Mouse (Mus musculus): ENCODE results near the gene Zfp14. TPM values are rescaled to one million over a fixed set of nuclear protein-coding genes. Genes with fewer than 3 reads are reported as not detected.

The Zfp14 gene
- polyA plus RNA-seq, 1 experiment from 2014 or later = 4.1 TPM

DNA sequence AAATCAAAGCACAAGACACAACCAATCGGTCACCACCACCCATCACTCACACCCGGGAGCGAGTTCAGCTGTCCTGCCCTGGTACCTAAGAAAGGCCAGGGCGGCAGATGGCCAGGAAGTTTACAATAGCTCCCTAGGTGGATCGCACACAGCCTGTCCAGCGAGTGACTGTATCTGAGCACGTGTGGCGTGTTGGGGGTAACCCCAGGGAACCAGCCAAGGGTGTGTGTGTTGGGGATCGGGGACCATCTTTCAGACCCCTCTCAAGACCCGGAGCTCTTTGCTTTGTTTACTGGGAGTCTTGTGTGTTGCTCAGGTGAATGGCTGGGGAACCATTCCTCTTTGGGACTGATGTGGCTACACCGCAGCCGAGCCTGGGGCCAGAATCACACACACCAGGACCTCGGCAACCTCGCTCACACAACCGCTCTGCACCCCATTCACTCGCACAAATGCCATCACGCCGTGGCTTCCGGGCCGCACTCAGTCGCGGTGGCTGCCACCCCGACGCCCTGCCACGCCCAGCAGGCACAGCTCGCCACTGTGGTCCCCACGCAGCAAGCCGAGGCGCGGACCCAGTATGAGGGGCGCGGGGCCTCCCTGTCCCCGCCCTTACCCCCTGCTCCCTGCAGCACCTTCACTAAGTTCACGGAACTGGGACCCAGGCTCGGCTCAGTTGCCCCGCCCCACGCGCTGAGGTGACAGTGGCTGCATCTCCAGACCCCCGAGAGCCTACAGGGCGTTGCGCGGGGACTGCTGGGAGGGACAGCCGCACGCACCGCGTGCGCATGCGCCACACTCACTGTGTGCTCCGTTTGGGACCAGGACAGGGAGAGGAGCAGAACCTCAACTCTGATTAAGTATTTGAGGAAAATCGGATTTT lies 21.2 kb upstream of the Zfp14 start, which contains the start of gene Zfp82:
TSS of gene Zfp82 (minus strand) at position 755 of the 883 bp plus-strand sequence.
- WGBS = under 1% methylated on average over 50 of the region's 50 CpGs
- H3K27me3 ChIP-seq (ENCODE audit: low read depth, poor library complexity, severe bottlenecking) = no peaks in the 10 kb centered on the region
- peaks cover 15% of the 10 kb centered on the region for H3K4me1 ChIP-seq
- peak; percentile 85 for DNase-seq (ENCODE audit: low spot score)
- H3K36me3 ChIP-seq = peaks cover 41% of the 10 kb centered on the region
- no peaks in the 10 kb centered on the region for H3K9me3 ChIP-seq (replicated peaks)
- H3K4me3 ChIP-seq = peak within 1 kb of the TSS; percentile 94
- peak within 1 kb of the TSS; percentile 91 for H3K27ac ChIP-seq (replicated peaks)

DNA sequence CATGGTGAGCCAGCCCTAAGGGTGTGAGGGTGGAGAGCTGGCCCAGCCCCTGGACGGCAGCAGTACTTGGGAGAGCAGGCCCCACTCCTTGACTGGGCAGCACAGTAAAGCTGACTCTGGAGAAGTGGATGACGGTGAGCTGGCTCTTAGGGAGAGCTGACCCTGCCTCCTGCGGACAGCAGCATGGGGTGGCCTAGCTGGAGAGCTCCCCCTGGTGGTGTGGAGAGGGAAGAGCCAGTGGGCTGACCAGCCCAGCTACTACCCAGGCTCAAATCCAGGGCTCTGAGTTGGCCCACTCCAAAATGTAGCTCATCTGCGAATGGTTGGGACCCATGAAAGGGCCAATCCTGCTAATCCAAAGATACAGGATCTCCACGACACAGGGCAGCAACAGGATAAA lies 13.4 kb upstream of the Zfp14 start:
- WGBS = 85% methylated on average over 5 of the region's 5 CpGs
- Histone ChIP-seq H3K4me1 (no peaks in the 10 kb centered on the region), H3K9me3 (replicated peaks) (no peaks in the 10 kb centered on the region), H3K36me3 (peaks cover 79% of the 10 kb centered on the region), H3K27me3 (ENCODE audit: low read depth, poor library complexity, severe bottlenecking) (no peaks in the 10 kb centered on the region), H3K4me3 (no peak overlapping the region), H3K27ac (replicated peaks) (no peak overlapping the region)
- no peak for DNase-seq (ENCODE audit: low spot score)

DNA sequence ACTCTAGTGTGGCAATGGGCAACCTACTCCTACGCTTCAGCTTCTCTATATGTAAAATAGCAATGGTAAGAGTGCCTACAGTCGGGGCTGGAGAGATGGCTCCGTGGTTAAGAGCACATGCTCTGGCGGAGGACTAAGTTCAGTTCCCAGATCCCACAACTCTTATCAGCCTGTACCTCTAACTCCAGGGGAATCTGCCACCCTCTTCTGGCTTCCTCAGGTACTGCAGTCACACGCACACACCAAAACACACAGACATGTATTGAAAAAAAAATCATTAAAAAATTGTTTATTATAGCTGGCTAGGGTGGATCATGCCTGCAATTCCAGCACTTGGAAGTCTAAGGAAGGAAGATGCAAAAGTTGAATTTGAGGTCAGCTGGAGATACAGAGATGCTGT lies 11.3 kb upstream of the Zfp14 start:
- no peaks in the 10 kb centered on the region for H3K4me1 ChIP-seq
- no peaks in the 10 kb centered on the region for H3K9me3 ChIP-seq (replicated peaks)
- H3K36me3 ChIP-seq = peaks cover 86% of the 10 kb centered on the region
- H3K27ac ChIP-seq (replicated peaks) = no peak overlapping the region
- H3K27me3 ChIP-seq (ENCODE audit: low read depth, poor library complexity, severe bottlenecking) = no peaks in the 10 kb centered on the region
- WGBS = 90% methylated on average over 5 of the region's 5 CpGs
- DNase-seq (ENCODE audit: low spot score) = peak; percentile 27
- H3K4me3 ChIP-seq = no peak overlapping the region

- 82% methylated on average over 6 of the region's 6 CpGs for WGBS
- Histone ChIP-seq H3K9me3 (replicated peaks) (no peaks in the 10 kb centered on the region), H3K4me1 (no peaks in the 10 kb centered on the region), H3K36me3 (peaks cover 91% of the 10 kb centered on the region), H3K27me3 (ENCODE audit: low read depth, poor library complexity, severe bottlenecking) (no peaks in the 10 kb centered on the region), H3K27ac (replicated peaks) (no peak overlapping the region), H3K4me3 (no peak overlapping the region)
- DNase-seq (ENCODE audit: low spot score) = no peak
Observed at GRCm38 (mm10) chr7:30060341-30060740, 9.2 kb upstream of the Zfp14 start.

- Histone ChIP-seq H3K9me3 (replicated peaks) (no peaks in the 10 kb centered on the region), H3K27ac (replicated peaks) (no peak overlapping the region), H3K4me3 (no peak overlapping the region), H3K27me3 (ENCODE audit: low read depth, poor library complexity, severe bottlenecking) (no peaks in the 10 kb centered on the region), H3K36me3 (peaks cover 35% of the 10 kb centered on the region), H3K4me1 (peaks cover 18% of the 10 kb centered on the region)
- 17% methylated on average over 3 of the region's 3 CpGs for WGBS
- DNase-seq (ENCODE audit: low spot score) = no peak
Observed at GRCm38 (mm10) chr7:30053591-30053990, 2.4 kb upstream of the Zfp14 start.

DNA sequence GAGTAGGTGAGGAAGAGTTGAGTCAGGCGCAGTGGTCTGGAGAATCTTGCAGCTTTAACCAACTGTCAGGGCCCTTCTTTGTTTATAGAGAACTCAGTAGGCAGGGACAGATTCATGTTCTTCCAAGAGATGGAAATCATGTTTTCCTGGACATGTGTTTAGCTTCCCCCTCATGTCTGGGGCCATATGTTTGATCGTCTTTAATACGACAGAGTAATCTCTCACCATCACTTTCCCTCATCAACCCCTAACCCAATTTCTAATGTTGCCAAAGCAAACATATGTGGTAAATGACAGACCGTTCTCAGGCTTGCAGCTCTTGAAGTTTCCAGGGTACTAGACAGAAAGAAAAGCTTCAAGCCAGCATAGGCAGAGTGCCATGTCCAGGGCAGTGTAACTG lies 3.1 kb downstream of the Zfp14 start:
- 94% methylated on average over 4 of the region's 4 CpGs for whole genome bisulfite sequencing
- DNase-seq (ENCODE audit: low spot score) = no peak
- Histone ChIP-seq H3K4me3 (no peak overlapping the region), H3K4me1 (peaks cover 13% of the 10 kb centered on the region), H3K9me3 (replicated peaks) (no peaks in the 10 kb centered on the region), H3K27ac (replicated peaks) (no peak overlapping the region), H3K36me3 (peaks cover 3% of the 10 kb centered on the region; the same call in 1 of the 2 replicates), H3K27me3 (ENCODE audit: low read depth, poor library complexity, severe bottlenecking) (no peaks in the 10 kb centered on the region)

- Histone ChIP-seq H3K27ac (replicated peaks) (no peak overlapping the region), H3K4me3 (no peak overlapping the region), H3K4me1 (no peaks in the 10 kb centered on the region), H3K36me3 (peaks cover 8% of the 10 kb centered on the region), H3K9me3 (replicated peaks) (no peaks in the 10 kb centered on the region), H3K27me3 (ENCODE audit: low read depth, poor library complexity, severe bottlenecking) (no peaks in the 10 kb centered on the region)
- 72% methylated on average over 9 of the region's 9 CpGs for WGBS
- DNase-seq (ENCODE audit: low spot score) = no peak
Observed at GRCm38 (mm10) chr7:30044354-30044753, 6.8 kb downstream of the Zfp14 start.

- Histone ChIP-seq H3K36me3 (peaks cover 20% of the 10 kb centered on the region), H3K4me3 (no peak overlapping the region), H3K27me3 (ENCODE audit: low read depth, poor library complexity, severe bottlenecking) (no peaks in the 10 kb centered on the region), H3K4me1 (peaks cover 5% of the 10 kb centered on the region; the same call in 1 of the 2 replicates), H3K27ac (replicated peaks) (no peak overlapping the region), H3K9me3 (replicated peaks) (no peaks in the 10 kb centered on the region)
- 93% methylated on average over 12 of the region's 12 CpGs for WGBS
- DNase-seq (ENCODE audit: low spot score) = no peak
Observed at GRCm38 (mm10) chr7:30034331-30034730, 16.8 kb downstream of the Zfp14 start.

GRCm38 (mm10) chr7:30031379-30031778 lies 19.8 kb downstream of the Zfp14 start:
- peaks cover 23% of the 10 kb centered on the region for H3K36me3 ChIP-seq
- H3K27me3 ChIP-seq (ENCODE audit: low read depth, poor library complexity, severe bottlenecking) = no peaks in the 10 kb centered on the region
- 80% methylated on average over 3 of the region's 3 CpGs for WGBS
- H3K4me3 ChIP-seq = no peak overlapping the region
- H3K27ac ChIP-seq (replicated peaks) = no peak overlapping the region
- no peaks in the 10 kb centered on the region for H3K9me3 ChIP-seq (replicated peaks)
- DNase-seq (ENCODE audit: low spot score) = no peak
- peaks cover 5% of the 10 kb centered on the region; the same call in 1 of the 2 replicates for H3K4me1 ChIP-seq

DNA sequence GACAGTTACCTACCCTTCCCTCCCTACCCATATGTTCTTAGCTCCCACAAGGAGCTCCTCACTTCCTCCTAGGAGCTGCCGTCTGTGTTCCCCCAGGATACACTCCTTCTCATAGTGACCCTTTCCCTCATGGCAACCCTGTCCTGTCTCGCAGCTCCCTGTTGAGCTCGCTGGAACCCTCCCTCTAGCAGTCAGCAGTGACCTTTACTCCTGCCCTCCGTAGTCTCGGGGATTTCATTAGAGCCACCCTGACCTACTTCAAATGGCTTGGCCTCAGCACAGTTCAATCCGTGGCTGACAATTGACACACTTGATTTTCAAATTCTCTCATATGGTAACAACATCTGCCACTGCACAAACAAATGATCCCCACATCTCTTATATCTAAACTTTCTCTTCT lies 20.5 kb downstream of the Zfp14 start:
- no peaks in the 10 kb centered on the region for H3K27me3 ChIP-seq (ENCODE audit: low read depth, poor library complexity, severe bottlenecking)

DNA sequence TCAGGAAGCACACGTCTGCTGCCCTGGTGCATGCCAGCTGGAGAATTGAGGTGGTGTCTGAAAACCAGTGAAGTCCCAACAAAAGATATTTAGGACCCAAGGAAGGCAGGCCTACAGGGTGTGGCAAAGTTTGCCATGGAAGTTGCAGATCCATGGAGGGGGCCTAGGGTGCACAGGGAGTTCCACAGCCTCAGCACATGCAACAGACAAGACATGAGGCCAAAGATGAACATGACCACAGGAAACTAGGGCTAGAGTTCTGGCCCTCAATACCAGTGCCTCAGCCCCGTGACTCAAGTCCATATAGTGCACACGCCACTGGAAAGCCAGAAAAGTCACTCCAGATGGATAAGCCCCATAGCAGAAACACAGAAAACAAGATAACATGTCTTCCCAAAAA lies 22.6 kb downstream of the Zfp14 start:
- WGBS = 80% methylated on average over 3 of the region's 3 CpGs
- H3K27ac ChIP-seq (replicated peaks) = no peak overlapping the region
- peaks cover 5% of the 10 kb centered on the region; the same call in 1 of the 2 replicates for H3K4me1 ChIP-seq
- H3K4me3 ChIP-seq = no peak overlapping the region
- DNase-seq (ENCODE audit: low spot score) = no peak
- no peaks in the 10 kb centered on the region for H3K27me3 ChIP-seq (ENCODE audit: low read depth, poor library complexity, severe bottlenecking)
- no peaks in the 10 kb centered on the region for H3K9me3 ChIP-seq (replicated peaks)
- H3K36me3 ChIP-seq = peaks cover 51% of the 10 kb centered on the region

More for the DNA sequence above, 20.5 kb downstream of the Zfp14 start:
- Histone ChIP-seq H3K27ac (replicated peaks) (no peak overlapping the region), H3K36me3 (peaks cover 30% of the 10 kb centered on the region), H3K4me3 (no peak overlapping the region), H3K4me1 (peaks cover 5% of the 10 kb centered on the region; the same call in 1 of the 2 replicates), H3K9me3 (replicated peaks) (no peaks in the 10 kb centered on the region)
- DNase-seq (ENCODE audit: low spot score) = no peak
- 43% methylated on average over 6 of the region's 6 CpGs for WGBS

GRCm38 (mm10) chr7:30027331-30027730 lies 23.8 kb downstream of the Zfp14 start:
- no peak overlapping the region for H3K27ac ChIP-seq (replicated peaks)
- H3K36me3 ChIP-seq = peaks cover 63% of the 10 kb centered on the region
- H3K9me3 ChIP-seq (replicated peaks) = no peaks in the 10 kb centered on the region
- H3K27me3 ChIP-seq (ENCODE audit: low read depth, poor library complexity, severe bottlenecking) = no peaks in the 10 kb centered on the region
- no peak for DNase-seq (ENCODE audit: low spot score)
- WGBS = 79% methylated on average over 4 of the region's 4 CpGs
- no peak overlapping the region for H3K4me3 ChIP-seq
- H3K4me1 ChIP-seq = peaks cover 5% of the 10 kb centered on the region; the same call in 1 of the 2 replicates

- Histone ChIP-seq H3K4me3 (no peak overlapping the region), H3K36me3 (peaks cover 83% of the 10 kb centered on the region), H3K9me3 (replicated peaks) (no peaks in the 10 kb centered on the region), H3K27ac (replicated peaks) (no peak overlapping the region), H3K4me1 (peaks cover under 1% of the 10 kb centered on the region; the same call in 1 of the 2 replicates), H3K27me3 (ENCODE audit: low read depth, poor library complexity, severe bottlenecking) (no peaks in the 10 kb centered on the region)
- DNase-seq (ENCODE audit: low spot score) = no peak
- WGBS = 87% methylated on average over 5 of the region's 5 CpGs
Observed at GRCm38 (mm10) chr7:30025358-30025757, 25.8 kb downstream of the Zfp14 start.
